Mouse (Mus musculus): ENCODE data around the gene Txnl4b. TPM values are rescaled to one million over a fixed set of nuclear protein-coding genes. Genes with fewer than 3 reads are reported as not detected.

The Txnl4b gene
- polyA plus RNA-seq, 1 experiment from 2014 or later = 9.3 TPM

GRCm38 (mm10) chr8:109571139-109571538 is 5.4 kb downstream of the Txnl4b start:
- no peak overlapping the region for H3K9ac ChIP-seq
- no peak overlapping the region for H3K27ac ChIP-seq (replicated peaks)
- no peak overlapping the region for H3K4me3 ChIP-seq (replicated peaks)
- H3K36me3 ChIP-seq (replicated peaks) = peaks cover 21% of the 10 kb centered on the region
- H3K27me3 ChIP-seq = no peaks in the 10 kb centered on the region
- ATAC-seq (ENCODE audit: insufficient read depth) = no peak
- H3K4me2 ChIP-seq = no peak overlapping the region
- no peaks in the 10 kb centered on the region for H3K9me3 ChIP-seq (replicated peaks)
- WGBS (ENCODE audit: insufficient replicate concordance) = 76% methylated on average over 12 of the region's 12 CpGs
- peaks cover 9% of the 10 kb centered on the region for H3K4me1 ChIP-seq (replicated peaks)

GRCm38 (mm10) chr8:109576311-109576710 is 10.6 kb downstream of the Txnl4b start:
- WGBS (ENCODE audit: insufficient replicate concordance) = 67% methylated on average over 4 of the region's 4 CpGs
- no peaks in the 10 kb centered on the region for H3K27me3 ChIP-seq
- peaks cover 14% of the 10 kb centered on the region for H3K36me3 ChIP-seq (replicated peaks)
- H3K4me2 ChIP-seq = no peak overlapping the region
- peak overlapping the region; percentile 38 for H3K4me3 ChIP-seq (replicated peaks)
- no peak for ATAC-seq (ENCODE audit: insufficient read depth)
- 0 out of 2 replicates have a peak, but pooled peaks cover 3% of the 10 kb centered on the region for H3K4me1 ChIP-seq (replicated peaks)
- no peaks in the 10 kb centered on the region for H3K9me3 ChIP-seq (replicated peaks)
- H3K9ac ChIP-seq = peak overlapping the region; percentile 11; the same call in 1 of the 2 replicates
- H3K27ac ChIP-seq (replicated peaks) = no peak overlapping the region

DNA sequence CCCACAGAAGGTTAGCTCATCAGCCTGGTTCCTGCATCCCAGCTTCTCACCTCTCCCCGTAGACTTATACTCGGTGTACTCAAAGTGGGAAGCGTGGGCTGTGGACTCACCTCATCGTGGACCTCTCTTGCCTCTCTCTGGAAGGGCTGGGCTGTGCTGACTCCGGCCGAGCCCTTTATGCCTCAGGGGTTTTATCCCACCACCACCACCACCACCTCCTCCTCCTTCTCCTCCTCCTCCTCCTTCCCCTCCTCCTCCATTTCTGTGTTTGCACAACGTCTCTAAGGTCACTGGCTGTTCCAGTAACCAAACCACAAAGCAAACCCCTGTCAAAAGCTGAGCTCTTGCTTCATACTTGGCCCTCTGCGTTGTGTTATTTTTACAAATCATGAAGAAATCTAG is 13.2 kb downstream of the Txnl4b start, which contains the start of gene Hp:
Gene Hp, minus strand, starts transcription at position 273 of the 402 bp plus-strand sequence.
- peak; percentile 53 for ATAC-seq (ENCODE audit: insufficient read depth)
- H3K4me1 ChIP-seq (replicated peaks) = 0 out of 2 replicates have a peak, but pooled peaks cover 3% of the 10 kb centered on the region
- WGBS (ENCODE audit: insufficient replicate concordance) = 32% methylated on average over 8 of the region's 8 CpGs
- peak within 1 kb of the TSS; percentile 64 for H3K27ac ChIP-seq (replicated peaks)
- H3K27me3 ChIP-seq = no peaks in the 10 kb centered on the region
- peak within 1 kb of the TSS; percentile 38 for H3K4me3 ChIP-seq (replicated peaks)
- H3K4me2 ChIP-seq = peak within 1 kb of the TSS; percentile 10
- H3K9me3 ChIP-seq (replicated peaks) = no peaks in the 10 kb centered on the region
- no peak within 1 kb of the TSS for H3K9ac ChIP-seq
- H3K36me3 ChIP-seq (replicated peaks) = peaks cover 7% of the 10 kb centered on the region

DNA sequence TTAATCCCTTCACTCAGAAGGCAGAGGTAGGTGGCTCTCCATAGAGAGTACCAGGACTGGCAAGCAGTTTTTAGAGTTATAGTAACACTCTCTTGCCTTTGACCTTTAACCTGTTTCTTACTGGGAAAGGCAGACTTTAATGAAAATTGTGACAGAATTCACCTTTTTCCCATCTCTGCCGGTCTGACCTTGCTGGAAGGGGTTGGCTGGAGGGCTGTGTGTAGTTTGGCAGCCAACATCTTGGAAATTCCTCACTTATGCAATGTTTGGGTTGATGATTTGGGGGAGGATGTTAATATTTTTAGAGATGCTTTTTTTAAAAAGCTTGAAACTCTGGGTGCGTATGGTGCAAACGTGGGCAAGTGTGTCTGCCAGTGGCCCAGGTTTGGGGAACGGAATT is 18.6 kb downstream of the Txnl4b start:
- Histone ChIP-seq H3K9ac (no peak overlapping the region), H3K27ac (replicated peaks) (peak overlapping the region; percentile 45), H3K27me3 (no peaks in the 10 kb centered on the region), H3K4me2 (no peak overlapping the region), H3K4me3 (replicated peaks) (no peak overlapping the region), H3K4me1 (replicated peaks) (peaks cover 16% of the 10 kb centered on the region; the same call in 1 of the 2 replicates), H3K9me3 (replicated peaks) (no peaks in the 10 kb centered on the region), H3K36me3 (replicated peaks) (no peaks in the 10 kb centered on the region)
- ATAC-seq (ENCODE audit: insufficient read depth) = no peak
- WGBS (ENCODE audit: insufficient replicate concordance) = 68% methylated on average over 4 of the region's 4 CpGs

GRCm38 (mm10) chr8:109584830-109585229 is 19.1 kb downstream of the Txnl4b start:
- no peak for ATAC-seq (ENCODE audit: insufficient read depth)
- H3K4me1 ChIP-seq (replicated peaks) = peaks cover 13% of the 10 kb centered on the region; the same call in 1 of the 2 replicates
- H3K9me3 ChIP-seq (replicated peaks) = no peaks in the 10 kb centered on the region
- peak overlapping the region; percentile 45 for H3K27ac ChIP-seq (replicated peaks)
- no peaks in the 10 kb centered on the region for H3K36me3 ChIP-seq (replicated peaks)
- no peak overlapping the region for H3K9ac ChIP-seq
- 62% methylated on average over 3 of the region's 3 CpGs for WGBS (ENCODE audit: insufficient replicate concordance)
- no peak overlapping the region for H3K4me2 ChIP-seq
- no peaks in the 10 kb centered on the region for H3K27me3 ChIP-seq
- no peak overlapping the region for H3K4me3 ChIP-seq (replicated peaks)

DNA sequence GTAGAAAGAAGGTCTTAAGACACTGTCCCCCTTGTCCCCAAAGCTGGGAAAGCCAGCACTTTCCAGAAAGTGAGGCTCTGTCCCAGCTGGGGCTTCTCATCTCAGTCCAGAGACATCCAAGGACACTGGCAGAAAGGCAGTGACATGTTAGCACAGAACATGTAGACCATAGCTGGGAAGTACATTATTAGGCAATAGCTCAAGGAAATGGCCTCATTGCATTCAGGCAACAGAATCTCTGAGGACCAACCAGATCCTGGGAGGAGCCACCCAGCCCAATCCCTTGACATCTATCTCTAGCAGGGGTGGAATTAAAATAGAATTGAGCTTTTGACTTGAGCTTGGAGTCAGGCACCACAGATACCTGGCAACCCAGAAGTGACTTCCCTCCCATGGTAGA is 20.0 kb downstream of the Txnl4b start:
- H3K4me1 ChIP-seq (replicated peaks) = peaks cover 13% of the 10 kb centered on the region; the same call in 1 of the 2 replicates
- ATAC-seq (ENCODE audit: insufficient read depth) = no peak
- no peaks in the 10 kb centered on the region for H3K36me3 ChIP-seq (replicated peaks)
- H3K9ac ChIP-seq = no peak overlapping the region
- H3K27ac ChIP-seq (replicated peaks) = peak overlapping the region; percentile 45
- H3K9me3 ChIP-seq (replicated peaks) = no peaks in the 10 kb centered on the region
- H3K27me3 ChIP-seq = no peaks in the 10 kb centered on the region
- no peak overlapping the region for H3K4me2 ChIP-seq
- no peak overlapping the region for H3K4me3 ChIP-seq (replicated peaks)

DNA sequence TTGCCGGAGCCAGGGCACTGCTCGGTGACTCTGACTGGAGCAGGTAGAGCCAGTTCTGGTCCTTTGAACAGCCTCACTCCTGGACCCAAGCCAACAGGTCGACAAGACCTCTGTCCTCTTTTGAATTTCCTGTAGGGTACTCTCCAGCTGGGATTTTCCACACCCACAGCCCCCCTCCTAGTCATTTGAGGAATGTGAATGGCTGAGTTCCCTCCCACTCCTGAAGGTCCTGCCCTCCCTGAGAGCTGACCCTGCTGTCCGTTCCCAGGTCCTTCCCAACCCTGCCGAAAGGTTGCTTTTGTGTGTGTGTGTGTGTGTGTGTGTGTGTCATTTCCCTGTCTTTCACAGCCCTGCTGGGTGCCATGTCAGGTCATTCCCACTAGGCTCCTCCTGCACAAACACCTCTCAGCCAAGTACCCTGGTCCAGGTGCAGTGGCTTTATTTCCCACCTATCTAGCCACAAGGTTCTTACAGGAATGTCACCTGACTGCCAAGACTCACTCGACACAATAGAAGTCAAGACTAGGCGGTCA is 21.3 kb downstream of the Txnl4b start:
- H3K4me2 ChIP-seq = no peak overlapping the region
- H3K4me3 ChIP-seq (replicated peaks) = no peak overlapping the region
- H3K4me1 ChIP-seq (replicated peaks) = peaks cover 19% of the 10 kb centered on the region; the same call in 1 of the 2 replicates
- no peaks in the 10 kb centered on the region for H3K9me3 ChIP-seq (replicated peaks)
- ATAC-seq (ENCODE audit: insufficient read depth) = peak; percentile 67
- H3K9ac ChIP-seq = no peak overlapping the region
- 44% methylated on average over 7 of the region's 7 CpGs for WGBS (ENCODE audit: insufficient replicate concordance)
- no peaks in the 10 kb centered on the region for H3K27me3 ChIP-seq
- no peaks in the 10 kb centered on the region for H3K36me3 ChIP-seq (replicated peaks)
- peak overlapping the region; percentile 33 for H3K27ac ChIP-seq (replicated peaks)

- peaks cover 18% of the 10 kb centered on the region for H3K36me3 ChIP-seq (replicated peaks)
- no peak overlapping the region for H3K27ac ChIP-seq (replicated peaks)
- H3K27me3 ChIP-seq = no peaks in the 10 kb centered on the region
- no peak overlapping the region for H3K9ac ChIP-seq
- no peaks in the 10 kb centered on the region for H3K9me3 ChIP-seq (replicated peaks)
- WGBS (ENCODE audit: insufficient replicate concordance) = 80% methylated on average over 9 of the region's 9 CpGs
- no peak overlapping the region for H3K4me2 ChIP-seq
- no peak for ATAC-seq (ENCODE audit: insufficient read depth)
- H3K4me1 ChIP-seq (replicated peaks) = peaks cover 8% of the 10 kb centered on the region; the same call in 1 of the 2 replicates
- no peak overlapping the region for H3K4me3 ChIP-seq (replicated peaks)
Measured at GRCm38 (mm10) chr8:109590901-109591300, 25.2 kb downstream of the Txnl4b start.

GRCm38 (mm10) chr8:109591367-109591766 is 25.7 kb downstream of the Txnl4b start:
- no peak overlapping the region for H3K27ac ChIP-seq (replicated peaks)
- H3K9me3 ChIP-seq (replicated peaks) = no peaks in the 10 kb centered on the region
- ATAC-seq (ENCODE audit: insufficient read depth) = no peak
- 53% methylated on average over 3 of the region's 3 CpGs for WGBS (ENCODE audit: insufficient replicate concordance)
- peaks cover 18% of the 10 kb centered on the region for H3K36me3 ChIP-seq (replicated peaks)
- H3K4me3 ChIP-seq (replicated peaks) = no peak overlapping the region
- H3K4me1 ChIP-seq (replicated peaks) = peaks cover 6% of the 10 kb centered on the region; the same call in 1 of the 2 replicates
- H3K27me3 ChIP-seq = no peaks in the 10 kb centered on the region
- H3K4me2 ChIP-seq = no peak overlapping the region
- no peak overlapping the region for H3K9ac ChIP-seq

DNA sequence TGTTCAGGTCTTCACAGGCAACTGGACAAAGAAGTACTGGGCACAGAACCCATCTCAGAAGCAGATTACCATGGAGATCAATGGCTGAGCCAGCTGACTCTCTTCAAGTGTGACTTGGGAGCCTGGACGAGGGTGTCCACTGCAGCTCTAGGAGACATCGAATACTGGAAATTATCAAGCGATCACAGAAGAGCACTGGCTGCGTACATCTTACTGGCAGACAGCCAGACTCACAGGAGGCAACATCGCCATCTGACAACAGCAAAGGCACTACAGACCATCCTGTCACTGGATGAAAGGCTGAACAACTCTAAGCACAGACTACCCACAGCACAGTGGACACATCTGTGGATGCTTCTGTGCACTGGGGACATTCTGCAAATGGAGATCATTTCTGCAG is 26.5 kb downstream of the Txnl4b start:
- no peak overlapping the region for H3K4me3 ChIP-seq (replicated peaks)
- ATAC-seq (ENCODE audit: insufficient read depth) = no peak
- H3K4me2 ChIP-seq = no peak overlapping the region
- H3K9me3 ChIP-seq (replicated peaks) = no peaks in the 10 kb centered on the region
- no peaks in the 10 kb centered on the region for H3K27me3 ChIP-seq
- H3K36me3 ChIP-seq (replicated peaks) = peaks cover 23% of the 10 kb centered on the region
- 61% methylated on average over 5 of the region's 5 CpGs for WGBS (ENCODE audit: insufficient replicate concordance)
- no peak overlapping the region for H3K9ac ChIP-seq
- no peak overlapping the region for H3K27ac ChIP-seq (replicated peaks)
- H3K4me1 ChIP-seq (replicated peaks) = peaks cover 6% of the 10 kb centered on the region; the same call in 1 of the 2 replicates

DNA sequence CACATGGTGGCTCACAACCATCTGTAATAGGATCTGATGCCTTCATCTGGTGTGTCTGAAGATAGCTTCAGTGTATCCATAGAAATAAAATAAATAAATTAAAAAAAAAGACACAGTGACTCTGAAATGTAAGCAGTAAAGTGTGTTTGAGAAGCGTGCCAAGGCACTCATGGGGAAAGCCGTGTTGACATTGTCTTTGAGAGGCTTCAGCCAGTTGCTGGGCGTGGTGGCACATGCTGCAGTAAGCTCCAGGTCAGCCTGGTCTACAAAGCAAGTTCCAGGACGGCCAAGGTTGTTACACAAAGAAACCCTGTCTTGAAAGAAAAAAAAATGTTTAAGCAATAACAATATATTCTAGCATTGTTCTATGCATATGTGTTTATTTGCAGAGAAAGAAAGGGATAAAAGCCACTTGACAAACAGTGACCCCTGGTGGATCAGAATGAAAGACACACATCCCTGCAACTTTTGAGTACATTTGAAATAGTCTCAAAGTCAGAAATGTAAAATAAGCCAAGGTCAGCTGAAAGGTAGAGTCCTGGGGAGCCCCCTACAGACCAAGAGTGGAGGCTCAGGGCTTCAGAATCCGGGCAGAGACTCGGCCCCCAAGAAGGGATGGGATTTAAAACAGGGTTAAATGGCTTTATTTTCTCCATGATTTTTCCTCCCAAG is 27.6 kb downstream of the Txnl4b start:
- no peak overlapping the region for H3K27ac ChIP-seq (replicated peaks)
- H3K4me2 ChIP-seq = no peak overlapping the region
- no peak for ATAC-seq (ENCODE audit: insufficient read depth)
- no peak overlapping the region for H3K9ac ChIP-seq
- H3K36me3 ChIP-seq (replicated peaks) = peaks cover 25% of the 10 kb centered on the region
- no peaks in the 10 kb centered on the region for H3K9me3 ChIP-seq (replicated peaks)
- H3K27me3 ChIP-seq = no peaks in the 10 kb centered on the region
- WGBS (ENCODE audit: insufficient replicate concordance) = 64% methylated on average over 6 of the region's 6 CpGs
- H3K4me3 ChIP-seq (replicated peaks) = no peak overlapping the region
- peaks cover 6% of the 10 kb centered on the region; the same call in 1 of the 2 replicates for H3K4me1 ChIP-seq (replicated peaks)

All from liver, embryonic 15.5 days (tissue).